Mouse (Mus musculus): Measurements from ENCODE around the gene Mios. TPM values are rescaled to one million over a fixed set of nuclear protein-coding genes. Genes with fewer than 3 reads are reported as not detected.
A peak's percentile ranks its signal among the peaks of the same experiment; 100 is the strongest.

The Mios gene
- polyA plus RNA-seq, 1 experiment from 2014 or later, result 23.3 TPM

DNA sequence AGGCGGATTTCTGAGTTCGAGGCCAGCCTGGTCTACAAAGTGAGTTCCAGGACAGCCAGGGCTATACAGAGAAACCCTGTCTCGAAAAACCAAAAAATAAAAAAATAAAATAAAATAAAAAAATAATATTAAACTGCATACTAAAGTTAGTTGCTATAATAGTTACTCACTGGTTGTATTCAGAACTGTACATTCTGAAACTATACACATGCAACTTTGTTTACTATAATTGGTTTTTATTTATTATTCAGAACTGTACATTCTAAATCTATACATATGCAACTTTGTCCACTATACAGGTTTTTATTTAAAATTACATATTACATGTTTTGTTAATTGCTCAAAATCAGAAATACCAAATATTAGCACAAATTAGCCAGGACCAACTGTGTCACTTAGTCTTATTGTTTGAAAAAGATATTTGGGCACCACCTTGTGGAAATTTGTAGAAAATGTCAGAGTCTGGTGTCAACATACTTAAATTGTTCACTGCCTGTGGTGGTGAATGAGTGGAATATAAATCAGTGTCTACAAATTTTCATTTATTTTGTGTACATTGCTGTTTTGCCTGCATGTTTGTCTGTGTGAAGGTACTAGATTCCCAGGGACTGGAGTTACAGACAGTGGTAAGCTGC lies 20.3 kb upstream of the Mios start:
- no peaks in the 10 kb centered on the region for H3K4me1 ChIP-seq (ENCODE audit: control insufficient read depth, insufficient read depth, low read length)
- 91% methylated on average over 3 of the region's 3 CpGs for WGBS
- H3K4me2 ChIP-seq (ENCODE audit: low read length), result no peak overlapping the region
- H3K9me3 ChIP-seq (replicated peaks; ENCODE audit: control insufficient read depth, low read length), result no peaks in the 10 kb centered on the region
- H3K36me3 ChIP-seq (ENCODE audit: control insufficient read depth, insufficient read depth, low read length), result no peaks in the 10 kb centered on the region
- DNase-seq (ENCODE audit: low spot score), result peak; percentile 72
- peak; percentile 80; the same call in 1 of the 2 replicates for ATAC-seq
- no peak overlapping the region for H3K9ac ChIP-seq (ENCODE audit: low read length)
- no peak overlapping the region for H3K27ac ChIP-seq (ENCODE audit: low read depth, low read length)
- no peaks in the 10 kb centered on the region for H3K27me3 ChIP-seq (replicated peaks; ENCODE audit: control insufficient read depth, insufficient read depth, low read length)
- no peak overlapping the region for H3K4me3 ChIP-seq (ENCODE audit: low read depth, low read length)

DNA sequence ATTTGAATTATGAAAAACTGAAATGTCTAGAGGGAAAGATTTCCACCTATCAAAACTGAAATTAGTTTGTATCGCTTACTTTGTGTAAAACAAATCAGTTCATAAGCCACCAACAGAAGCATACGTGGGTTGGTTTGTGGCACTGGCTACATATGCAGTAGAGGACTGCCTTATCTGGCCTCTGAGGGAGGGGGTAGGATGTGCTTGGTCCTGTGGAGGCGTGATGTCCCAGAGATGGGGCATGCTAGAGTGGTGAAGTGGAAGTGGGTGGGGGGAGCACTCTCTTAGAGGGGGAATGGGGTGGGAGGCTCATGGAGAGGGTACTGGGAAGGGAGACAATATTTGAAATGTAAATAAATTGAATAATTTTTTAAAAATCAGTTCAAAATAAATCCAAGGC lies 19.1 kb upstream of the Mios start:
- Histone ChIP-seq H3K4me3 (ENCODE audit: low read depth, low read length) (no peak overlapping the region), H3K36me3 (ENCODE audit: control insufficient read depth, insufficient read depth, low read length) (no peaks in the 10 kb centered on the region), H3K27ac (ENCODE audit: low read depth, low read length) (no peak overlapping the region), H3K9me3 (replicated peaks; ENCODE audit: control insufficient read depth, low read length) (no peaks in the 10 kb centered on the region), H3K4me2 (ENCODE audit: low read length) (no peak overlapping the region), H3K4me1 (ENCODE audit: control insufficient read depth, insufficient read depth, low read length) (no peaks in the 10 kb centered on the region), H3K9ac (ENCODE audit: low read length) (no peak overlapping the region), H3K27me3 (replicated peaks; ENCODE audit: control insufficient read depth, insufficient read depth, low read length) (no peaks in the 10 kb centered on the region)
- WGBS, result 70% methylated on average over 3 of the region's 3 CpGs
- DNase-seq (ENCODE audit: low spot score) (no peak), ATAC-seq (no peak)

DNA sequence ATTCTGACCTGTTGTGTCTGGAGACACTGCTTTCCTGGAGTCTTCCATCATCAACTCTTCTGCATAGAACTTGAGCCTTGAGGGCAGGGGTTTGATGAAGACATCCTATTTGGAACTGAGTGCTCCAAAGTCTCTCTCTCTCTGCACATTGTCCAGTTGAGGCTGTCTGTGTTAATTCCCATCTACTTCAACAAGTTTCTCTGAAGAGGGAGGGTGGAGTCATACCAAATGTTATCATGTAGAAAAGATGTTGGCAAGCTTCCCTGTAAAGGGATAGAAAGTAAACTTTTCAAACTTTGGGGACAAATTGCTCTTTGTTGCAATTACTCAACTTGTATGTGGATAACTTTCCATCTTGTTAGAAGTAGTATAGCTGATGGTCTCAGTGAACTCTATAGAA lies 16.5 kb upstream of the Mios start, which contains the start of gene Col28a1:
Gene Col28a1 (minus strand): TSS at position 101 of the 400 bp plus-strand sequence.
- Histone ChIP-seq H3K4me1 (ENCODE audit: control insufficient read depth, insufficient read depth, low read length) (no peaks in the 10 kb centered on the region), H3K9ac (ENCODE audit: low read length) (no peak within 1 kb of the TSS), H3K27me3 (replicated peaks; ENCODE audit: control insufficient read depth, insufficient read depth, low read length) (no peaks in the 10 kb centered on the region), H3K36me3 (ENCODE audit: control insufficient read depth, insufficient read depth, low read length) (no peaks in the 10 kb centered on the region), H3K9me3 (replicated peaks; ENCODE audit: control insufficient read depth, low read length) (no peaks in the 10 kb centered on the region), H3K4me3 (ENCODE audit: low read depth, low read length) (no peak within 1 kb of the TSS), H3K4me2 (ENCODE audit: low read length) (no peak within 1 kb of the TSS), H3K27ac (ENCODE audit: low read depth, low read length) (no peak within 1 kb of the TSS)
- DNase-seq (ENCODE audit: low spot score), result no peak
- ATAC-seq, result no peak

DNA sequence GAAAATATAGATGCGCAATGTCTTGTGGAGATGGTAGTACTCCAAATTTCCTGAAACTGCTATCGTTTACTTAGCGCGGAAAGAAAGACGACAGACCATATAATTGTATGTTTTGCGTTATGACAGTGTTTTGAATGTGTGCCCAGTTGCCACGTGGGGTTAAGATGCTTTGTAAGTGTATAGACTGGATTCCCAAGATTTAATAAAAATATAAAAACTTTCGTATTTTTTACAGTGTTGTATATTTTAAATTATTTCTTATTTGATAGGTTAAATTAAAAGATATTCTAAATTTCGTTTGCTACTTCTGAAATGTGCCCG lies 804 bp downstream of the Mios start:
- DNase-seq (ENCODE audit: low spot score), result peak; percentile 66
- 11% methylated on average over 10 of the region's 10 CpGs for WGBS

DNA sequence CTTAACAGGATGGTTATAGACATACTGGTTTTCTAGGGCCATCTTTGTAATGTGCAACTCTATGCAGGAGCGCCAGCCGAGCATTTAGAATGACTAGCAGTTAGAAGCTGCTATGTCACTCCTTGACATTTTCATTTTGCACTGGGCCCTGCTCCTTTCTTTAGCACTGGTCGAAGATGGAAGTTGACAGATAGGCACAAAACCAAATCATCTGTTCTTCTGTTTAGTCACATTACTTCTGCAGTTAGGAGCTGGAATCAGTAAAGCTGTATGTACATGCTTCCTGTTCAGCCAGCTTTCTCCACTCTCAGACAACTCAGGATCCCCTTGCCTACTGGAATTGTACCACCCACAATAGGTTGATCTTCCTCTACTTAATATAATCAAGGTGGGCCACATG lies 1.6 kb downstream of the Mios start:
- H3K4me2 ChIP-seq (ENCODE audit: low read length), result peak overlapping the region; percentile 45
- no peak for DNase-seq (ENCODE audit: low spot score)
- H3K4me1 ChIP-seq (ENCODE audit: control insufficient read depth, insufficient read depth, low read length), result peaks cover 7% of the 10 kb centered on the region; the same call in 1 of the 2 replicates
- ATAC-seq, result no peak
- H3K27ac ChIP-seq (ENCODE audit: low read depth, low read length), result no peak overlapping the region
- no peaks in the 10 kb centered on the region for H3K9me3 ChIP-seq (replicated peaks; ENCODE audit: control insufficient read depth, low read length)
- H3K9ac ChIP-seq (ENCODE audit: low read length), result no peak overlapping the region
- H3K27me3 ChIP-seq (replicated peaks; ENCODE audit: control insufficient read depth, insufficient read depth, low read length), result no peaks in the 10 kb centered on the region
- peaks cover 9% of the 10 kb centered on the region for H3K36me3 ChIP-seq (ENCODE audit: control insufficient read depth, insufficient read depth, low read length)
- no peak overlapping the region for H3K4me3 ChIP-seq (ENCODE audit: low read depth, low read length)
- 89% methylated on average over 3 of the region's 3 CpGs for WGBS

More for the DNA sequence above, 804 bp downstream of the Mios start:
- H3K4me2 ChIP-seq (ENCODE audit: low read length), result peak overlapping the region; percentile 45
- peak; percentile 9 for ATAC-seq
- no peak overlapping the region for H3K27ac ChIP-seq (ENCODE audit: low read depth, low read length)
- 0 out of 2 replicates have a peak, but pooled peaks cover under 1% of the 10 kb centered on the region for H3K36me3 ChIP-seq (ENCODE audit: control insufficient read depth, insufficient read depth, low read length)
- H3K27me3 ChIP-seq (replicated peaks; ENCODE audit: control insufficient read depth, insufficient read depth, low read length), result no peaks in the 10 kb centered on the region
- peaks cover 7% of the 10 kb centered on the region; the same call in 1 of the 2 replicates for H3K4me1 ChIP-seq (ENCODE audit: control insufficient read depth, insufficient read depth, low read length)
- no peaks in the 10 kb centered on the region for H3K9me3 ChIP-seq (replicated peaks; ENCODE audit: control insufficient read depth, low read length)
- H3K4me3 ChIP-seq (ENCODE audit: low read depth, low read length), result peak overlapping the region; percentile 82
- peak overlapping the region; percentile 91 for H3K9ac ChIP-seq (ENCODE audit: low read length)

DNA sequence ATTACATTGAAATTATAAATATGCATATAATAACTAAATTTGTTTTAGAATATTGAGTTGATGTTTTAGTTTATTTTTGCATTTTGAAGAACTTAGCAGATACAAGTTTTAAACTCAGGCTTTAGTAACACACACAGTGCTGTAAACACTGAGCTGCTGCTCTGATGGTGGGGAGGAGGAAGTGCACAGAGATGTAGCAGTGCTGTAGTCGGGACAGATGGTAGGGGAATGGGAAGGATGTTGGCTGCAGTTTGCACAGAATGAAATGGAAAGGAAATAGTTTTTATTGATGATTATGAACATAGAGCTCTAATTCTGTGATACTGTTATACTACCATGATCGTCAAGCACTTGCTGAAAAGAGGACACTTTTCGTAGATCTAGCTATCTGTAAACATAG lies 18.0 kb downstream of the Mios start:
- Histone ChIP-seq H3K9ac (ENCODE audit: low read length) (no peak overlapping the region), H3K27ac (ENCODE audit: low read depth, low read length) (no peak overlapping the region), H3K4me3 (ENCODE audit: low read depth, low read length) (no peak overlapping the region), H3K27me3 (replicated peaks; ENCODE audit: control insufficient read depth, insufficient read depth, low read length) (no peaks in the 10 kb centered on the region), H3K9me3 (replicated peaks; ENCODE audit: control insufficient read depth, low read length) (no peaks in the 10 kb centered on the region), H3K4me1 (ENCODE audit: control insufficient read depth, insufficient read depth, low read length) (no peaks in the 10 kb centered on the region), H3K4me2 (ENCODE audit: low read length) (no peak overlapping the region), H3K36me3 (ENCODE audit: control insufficient read depth, insufficient read depth, low read length) (peaks cover 23% of the 10 kb centered on the region)
- ATAC-seq (no peak), DNase-seq (ENCODE audit: low spot score) (no peak)
- 85% methylated on average over 3 of the region's 3 CpGs for WGBS

DNA sequence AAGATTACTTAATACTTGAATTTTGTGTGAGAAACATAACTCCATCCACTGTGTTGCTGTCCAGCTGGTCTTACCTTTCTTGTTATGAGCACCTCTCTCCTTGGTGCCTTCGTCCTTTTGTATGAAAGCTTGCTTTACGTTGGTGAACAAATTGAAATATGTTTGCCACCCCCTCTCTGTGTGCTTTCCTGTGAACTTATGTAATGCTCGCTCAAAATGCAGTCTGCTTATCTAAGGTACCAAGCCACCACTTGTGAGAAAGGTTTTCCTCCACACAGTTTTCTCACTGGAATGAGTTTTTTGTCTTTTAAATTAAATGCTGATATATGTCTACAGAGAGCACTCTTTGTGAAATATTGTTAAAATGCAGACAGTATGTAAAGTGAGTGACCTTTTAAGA lies 19.6 kb downstream of the Mios start:
- Histone ChIP-seq H3K36me3 (ENCODE audit: control insufficient read depth, insufficient read depth, low read length) (peaks cover 29% of the 10 kb centered on the region), H3K9me3 (replicated peaks; ENCODE audit: control insufficient read depth, low read length) (no peaks in the 10 kb centered on the region), H3K9ac (ENCODE audit: low read length) (no peak overlapping the region), H3K4me3 (ENCODE audit: low read depth, low read length) (no peak overlapping the region), H3K27me3 (replicated peaks; ENCODE audit: control insufficient read depth, insufficient read depth, low read length) (no peaks in the 10 kb centered on the region), H3K4me2 (ENCODE audit: low read length) (no peak overlapping the region), H3K4me1 (ENCODE audit: control insufficient read depth, insufficient read depth, low read length) (no peaks in the 10 kb centered on the region), H3K27ac (ENCODE audit: low read depth, low read length) (no peak overlapping the region)
- ATAC-seq (no peak), DNase-seq (ENCODE audit: low spot score) (no peak)
- WGBS, result 87% methylated on average over 3 of the region's 3 CpGs

DNA sequence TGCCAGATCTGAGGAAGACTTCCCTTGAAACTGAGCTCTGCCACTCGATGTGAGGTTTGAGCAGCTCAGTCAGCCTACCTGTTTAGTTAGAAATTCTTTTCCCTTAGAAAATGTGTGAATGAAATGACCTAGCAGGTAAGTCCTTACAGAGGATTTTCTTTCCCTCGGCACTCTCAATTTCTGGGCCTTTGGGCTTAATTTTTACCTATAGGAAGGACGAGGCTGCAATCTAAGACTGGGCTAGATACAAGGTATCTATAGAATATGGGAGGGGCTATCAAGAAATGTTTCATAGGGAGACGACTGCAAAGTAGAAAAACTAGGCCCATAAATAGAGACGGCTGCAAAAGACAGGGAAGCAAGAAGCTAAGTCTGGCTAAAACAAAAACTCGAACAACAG lies 49.3 kb downstream of the Mios start:
- Histone ChIP-seq H3K36me3 (ENCODE audit: control insufficient read depth, insufficient read depth, low read length) (peaks cover 9% of the 10 kb centered on the region; the same call in 1 of the 2 replicates), H3K4me2 (ENCODE audit: low read length) (peak overlapping the region; percentile 57), H3K9ac (ENCODE audit: low read length) (peak overlapping the region; percentile 73), H3K4me1 (ENCODE audit: control insufficient read depth, insufficient read depth, low read length) (peaks cover 9% of the 10 kb centered on the region; the same call in 1 of the 2 replicates), H3K4me3 (ENCODE audit: low read depth, low read length) (peak overlapping the region; percentile 61), H3K9me3 (replicated peaks; ENCODE audit: control insufficient read depth, low read length) (no peaks in the 10 kb centered on the region), H3K27me3 (replicated peaks; ENCODE audit: control insufficient read depth, insufficient read depth, low read length) (no peaks in the 10 kb centered on the region), H3K27ac (ENCODE audit: low read depth, low read length) (0 out of 2 replicates have a peak overlapping the region, but pooled peaks have one; percentile 70)
- ATAC-seq (no peak), DNase-seq (ENCODE audit: low spot score) (no peak)
- 12% methylated on average over 6 of the region's 6 CpGs for WGBS

DNA sequence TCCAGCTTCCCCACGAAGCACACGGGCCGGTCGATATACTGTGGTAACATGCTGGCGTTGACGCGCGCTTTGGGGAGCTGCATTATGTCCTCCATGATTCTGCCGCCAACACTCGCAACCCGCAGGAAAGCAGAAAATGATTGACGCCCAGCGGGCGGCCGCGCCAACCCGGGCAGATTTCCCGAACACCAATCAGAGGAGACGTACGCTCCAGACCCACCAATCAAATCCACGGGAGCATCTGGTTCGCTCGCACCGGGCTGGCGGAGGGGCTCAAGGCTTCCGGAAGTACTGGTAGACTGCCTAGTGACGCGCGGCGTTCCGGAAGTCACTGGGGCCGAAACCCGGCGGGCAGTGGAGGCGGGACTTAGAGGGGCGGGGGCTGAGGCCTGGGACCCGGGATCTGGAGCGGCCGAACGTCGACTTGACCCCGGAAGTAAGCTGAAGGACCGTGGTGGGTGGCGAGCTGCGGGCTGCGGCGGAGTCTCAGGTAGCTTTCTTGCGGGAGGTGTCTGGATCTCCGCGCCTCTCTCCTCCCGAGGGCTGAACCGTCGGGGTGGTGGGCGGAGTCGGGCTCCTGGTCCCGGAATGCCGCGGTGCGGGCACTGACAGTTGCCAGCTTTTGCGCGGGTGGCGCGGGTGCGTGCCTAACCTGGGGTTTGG lies 50.1 kb downstream of the Mios start, which contains the start of the genes Rpa3, Umad1 and Gm45062:
Gene Rpa3 (minus strand): TSS at position 170 of the 663 bp plus-strand sequence.
Gene Umad1 (plus strand): TSS at position 285 of the 663 bp plus-strand sequence.
Gene Gm45062 (plus strand): TSS at position 447 of the 663 bp plus-strand sequence.
- H3K4me1 ChIP-seq (ENCODE audit: control insufficient read depth, insufficient read depth, low read length), result peaks cover 9% of the 10 kb centered on the region; the same call in 1 of the 2 replicates
- H3K27me3 ChIP-seq (replicated peaks; ENCODE audit: control insufficient read depth, insufficient read depth, low read length), result no peaks in the 10 kb centered on the region
- H3K36me3 ChIP-seq (ENCODE audit: control insufficient read depth, insufficient read depth, low read length), result 0 out of 2 replicates have a peak, but pooled peaks cover 2% of the 10 kb centered on the region
- DNase-seq (ENCODE audit: low spot score) (peak; percentile 99), ATAC-seq (peak; percentile 100)
- 0% methylated on average over 64 of the region's 64 CpGs for WGBS
- H3K9ac ChIP-seq (ENCODE audit: low read length), result peak within 1 kb of the TSS; percentile 79
- H3K27ac ChIP-seq (ENCODE audit: low read depth, low read length), result peak within 1 kb of the TSS; percentile 72; the same call in 1 of the 2 replicates
- H3K4me3 ChIP-seq (ENCODE audit: low read depth, low read length), result peak within 1 kb of the TSS; percentile 61
- peak within 1 kb of the TSS; percentile 88 for H3K4me2 ChIP-seq (ENCODE audit: low read length)
- no peaks in the 10 kb centered on the region for H3K9me3 ChIP-seq (replicated peaks; ENCODE audit: control insufficient read depth, low read length)

Data from forebrain, embryonic 14.5 days (tissue).